Mouse (Mus musculus) stomach, embryonic 14.5 days (tissue): ENCODE results near the gene Nav2. TPM values are rescaled to one million over a fixed set of nuclear protein-coding genes. Genes with fewer than 3 reads are reported as not detected.

Experiments
- ATAC-seq: fragments of 200-750 bp; cut with Nextera tagmentation; 2 replicates; pipeline ENCODE4 v1.8.0; 2017; ENCODE audit warnings: low read depth, moderate TSS enrichment; ENCODE audit not compliant: insufficient number of reproducible peaks, insufficient read depth, low FRiP score
- H3K27ac ChIP-seq: fragments of 300-500 bp; sonication (generic); 2 replicates; pipeline ENCODE4 v1.5.1; 2014; ENCODE audit warnings: mild to moderate bottlenecking, low read length, moderate library complexity, mixed read lengths
- H3K27me3 ChIP-seq: fragments of 300-500 bp; sonication (generic); 2 replicates; pipeline ENCODE4 v1.6.1; 2014; ENCODE audit warnings: low read length, control low read depth, mixed read lengths; ENCODE audit not compliant: control insufficient read depth, insufficient read depth
- H3K36me3 ChIP-seq: fragments of 300-500 bp; sonication (generic); 2 replicates; pipeline ENCODE4 v1.6.1; 2014; ENCODE audit warnings: mild to moderate bottlenecking, control low read depth, low read length, moderate library complexity, mixed read lengths; ENCODE audit not compliant: control insufficient read depth, insufficient read depth
- H3K4me1 ChIP-seq: fragments of 300-500 bp; sonication (generic); 2 replicates; pipeline ENCODE4 v1.6.1; 2014; ENCODE audit warnings: low read length, control low read depth, mixed read lengths; ENCODE audit not compliant: control insufficient read depth, insufficient read depth
- H3K4me2 ChIP-seq: fragments of 300-500 bp; sonication (generic); replicated peaks from 2 replicates; pipeline ENCODE4 v1.6.1; 2014; ENCODE audit warnings: low read depth, low read length, control low read depth
- H3K4me3 ChIP-seq: fragments of 300-500 bp; sonication (generic); 2 replicates; pipeline ENCODE4 v1.5.1; 2014; ENCODE audit warnings: low read depth, low read length, control low read depth
- H3K9ac ChIP-seq: fragments of 300-500 bp; sonication (generic); replicated peaks from 2 replicates; pipeline ENCODE4 v1.6.1; 2014; ENCODE audit warnings: low read depth, mild to moderate bottlenecking, control low read depth, low read length, moderate library complexity, mixed read lengths
- H3K9me3 ChIP-seq: fragments of 300-500 bp; sonication (generic); 2 replicates; pipeline ENCODE4 v1.6.1; 2016; ENCODE audit warnings: low read depth, low read length, control low read depth; ENCODE audit not compliant: control insufficient read depth
- WGBS: fragments of 180-500 bp; shearing (Covaris S2); extraction: QIAGEN DNeasy Blood & Tissue Kit; methylation state at CpG from one replicate; pipeline ENCODE4 v1.1.7; 2014; 5-methylcytosine and 5-hydroxymethylcytosine counted together
- polyA plus RNA-seq: library from polyadenylated mRNA; unstranded; fragments of >200 nt; fragmentation: Nextera tagmentation; extraction: Ambion mirVana; gene quantifications from 2 replicates; pipeline ENCODE4 v1.2.1, GENCODE M21; 2014

The Nav2 gene
- polyA plus RNA-seq, 1 experiment from 2014 or later, result 41.1 TPM

DNA sequence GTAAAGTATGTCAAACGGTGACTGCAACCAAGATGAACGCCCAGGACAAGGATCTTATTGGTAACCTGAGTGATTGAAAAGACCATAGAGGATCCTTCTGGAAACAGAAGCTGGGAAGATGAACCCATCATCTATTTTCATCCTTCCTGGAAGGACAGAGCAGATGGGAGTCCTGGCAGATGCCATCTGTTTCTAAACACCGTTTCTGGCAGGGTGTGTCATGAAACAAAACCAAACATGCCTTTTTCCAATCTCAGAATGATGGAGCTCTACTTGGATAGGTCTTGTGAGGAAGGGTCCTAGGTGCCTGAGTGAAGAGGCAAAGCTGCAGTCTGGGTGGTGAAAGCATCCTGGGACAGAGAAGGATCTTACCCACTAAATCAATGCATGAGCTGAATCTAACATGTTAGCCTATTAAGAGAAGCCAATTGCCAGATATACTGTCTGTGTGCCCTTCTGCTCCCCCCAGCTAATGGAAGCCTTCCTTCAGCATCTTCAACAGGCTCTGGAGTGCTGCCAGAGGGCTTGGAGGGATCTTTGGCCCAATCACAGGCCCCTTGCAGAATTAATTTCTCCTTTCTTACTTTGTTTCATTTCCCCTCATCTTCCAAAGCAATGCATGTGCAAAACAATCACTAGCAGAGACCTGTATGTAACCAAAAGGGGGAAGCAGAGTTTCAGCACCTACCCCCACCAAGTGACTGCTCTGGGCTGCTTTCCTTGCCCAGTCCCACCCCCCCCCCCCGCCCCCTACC lies 281.9 kb downstream of the Nav2 start:
- no peak for ATAC-seq
- no peak overlapping the region for H3K4me2 ChIP-seq
- H3K27me3 ChIP-seq, result no peaks in the 10 kb centered on the region
- peaks cover 6% of the 10 kb centered on the region; the same call in 1 of the 2 replicates for H3K4me1 ChIP-seq
- no peak overlapping the region for H3K9ac ChIP-seq
- no peaks in the 10 kb centered on the region for H3K36me3 ChIP-seq
- no peak overlapping the region for H3K4me3 ChIP-seq
- H3K9me3 ChIP-seq, result no peaks in the 10 kb centered on the region
- 65% methylated on average over 4 of the region's 4 CpGs for WGBS
- no peak overlapping the region; the same call in 1 of the 2 replicates for H3K27ac ChIP-seq

DNA sequence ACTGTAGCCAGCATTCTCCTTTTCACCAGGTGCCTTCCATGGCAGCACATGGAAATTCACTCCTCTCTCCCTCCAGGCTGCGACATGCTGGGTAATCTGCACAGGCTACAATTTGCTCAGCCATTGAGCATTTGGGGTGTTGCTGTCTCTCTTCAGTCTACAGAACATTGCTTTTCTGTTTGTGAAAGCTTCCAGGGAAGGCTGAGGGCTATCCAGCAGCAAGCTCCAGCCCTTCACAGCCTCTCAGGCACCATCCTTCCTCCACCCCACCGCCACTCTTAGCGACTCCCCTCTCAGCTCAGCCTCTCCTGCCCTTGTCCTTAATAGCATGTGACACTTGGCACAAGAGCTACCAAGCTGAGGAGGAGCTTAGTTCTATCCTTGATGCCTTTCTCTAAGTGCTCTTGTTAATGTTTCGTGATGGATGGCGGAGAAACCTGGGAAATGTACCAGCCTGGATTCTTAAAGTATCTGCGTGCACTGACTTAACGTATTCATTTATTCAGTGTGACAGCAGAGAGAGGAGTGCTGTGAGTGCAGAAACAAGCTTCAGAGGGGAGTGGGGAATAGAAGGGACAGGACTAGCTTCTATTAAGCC lies 282.7 kb downstream of the Nav2 start:
- Histone ChIP-seq H3K9me3 (no peaks in the 10 kb centered on the region), H3K36me3 (no peaks in the 10 kb centered on the region), H3K4me3 (no peak overlapping the region), H3K9ac (no peak overlapping the region), H3K27ac (no peak overlapping the region; the same call in 1 of the 2 replicates), H3K27me3 (no peaks in the 10 kb centered on the region), H3K4me1 (peaks cover 6% of the 10 kb centered on the region; the same call in 1 of the 2 replicates), H3K4me2 (no peak overlapping the region)
- 37% methylated on average over 7 of the region's 7 CpGs for WGBS
- ATAC-seq, result no peak

DNA sequence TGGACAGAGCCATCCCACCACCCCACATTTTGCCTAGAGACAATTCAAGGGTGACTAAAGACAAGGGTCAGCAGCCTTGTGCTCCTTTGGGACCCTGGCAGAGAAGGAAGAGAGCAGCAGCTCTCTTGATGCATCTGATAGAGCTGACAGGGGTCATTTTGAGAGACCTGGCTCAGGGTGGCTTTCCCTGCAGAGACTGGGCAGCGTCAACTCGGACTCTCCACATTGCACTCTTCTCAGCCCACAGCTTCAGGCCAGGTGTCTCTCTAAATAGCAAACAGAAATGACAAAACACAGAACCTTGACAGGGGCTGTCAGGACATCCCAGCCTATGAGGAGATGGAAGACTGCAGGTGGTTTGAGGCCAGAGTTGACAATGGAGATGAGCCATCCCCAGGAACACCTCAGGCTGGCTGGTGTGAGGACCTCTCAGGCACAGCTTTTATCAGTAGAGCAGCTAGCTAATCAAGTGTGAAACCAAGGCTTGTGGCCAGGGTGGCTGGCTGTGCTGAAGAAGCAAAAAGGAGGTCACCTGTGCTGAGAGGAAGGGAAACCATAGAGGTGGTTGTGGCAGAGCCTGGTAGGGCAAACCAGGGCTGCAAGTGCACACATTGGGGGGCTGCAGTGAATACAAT lies 283.7 kb downstream of the Nav2 start:
- Histone ChIP-seq H3K9me3 (no peaks in the 10 kb centered on the region), H3K36me3 (no peaks in the 10 kb centered on the region), H3K27ac (no peak overlapping the region), H3K4me3 (no peak overlapping the region), H3K4me2 (no peak overlapping the region), H3K4me1 (peaks cover 6% of the 10 kb centered on the region; the same call in 1 of the 2 replicates), H3K27me3 (no peaks in the 10 kb centered on the region), H3K9ac (no peak overlapping the region)
- ATAC-seq, result no peak
- WGBS, result 66% methylated on average over 2 of the region's 2 CpGs

DNA sequence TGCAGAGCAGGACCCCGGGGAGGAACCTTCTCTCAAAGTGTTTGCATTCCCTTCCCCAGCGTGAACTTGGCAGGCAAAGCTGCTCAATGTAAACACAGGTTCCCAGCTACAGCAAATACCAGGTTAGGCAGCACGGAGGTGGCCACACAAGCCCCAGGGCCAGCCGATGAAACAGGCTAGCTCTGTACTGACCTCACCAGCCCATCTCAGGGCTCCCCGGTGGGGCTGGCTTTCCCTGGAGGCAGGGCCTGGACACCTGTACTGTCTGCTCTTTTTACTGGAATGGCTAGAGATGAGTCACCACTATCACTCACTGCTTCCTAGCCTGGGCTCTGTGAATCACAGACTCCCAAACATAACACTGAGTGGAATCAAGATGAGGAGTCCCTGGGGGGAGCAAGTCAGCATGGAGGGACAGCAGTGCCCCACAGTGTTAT lies 287.2 kb downstream of the Nav2 start:
- peak overlapping the region; percentile 59; the same call in 1 of the 2 replicates for H3K27ac ChIP-seq
- WGBS, result 15% methylated on average over 5 of the region's 5 CpGs
- no peak overlapping the region for H3K4me2 ChIP-seq

DNA sequence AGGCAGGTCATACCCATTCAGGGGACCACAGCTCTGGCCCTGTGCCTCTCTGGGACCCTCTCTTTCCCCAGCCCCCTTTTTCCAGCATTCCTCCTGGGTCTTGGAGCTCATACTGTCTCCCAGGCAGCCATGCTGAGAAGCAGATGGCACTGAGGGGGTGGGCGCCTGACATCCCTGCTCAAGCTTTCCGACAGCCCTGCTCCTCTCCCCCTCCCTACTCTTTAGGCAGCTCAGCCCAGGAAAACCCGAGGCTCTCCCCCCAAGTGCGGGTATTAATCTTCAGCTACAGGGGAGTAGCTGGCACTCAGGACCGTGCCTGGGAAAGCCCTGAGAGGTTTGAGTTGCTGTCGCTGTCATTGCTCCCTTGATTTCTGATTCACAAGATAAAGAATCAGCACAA lies 290.9 kb downstream of the Nav2 start:
- H3K27ac ChIP-seq, result no peak overlapping the region
- 30% methylated on average over 6 of the region's 6 CpGs for whole genome bisulfite sequencing

More for the DNA sequence above, 287.2 kb downstream of the Nav2 start:
- Histone ChIP-seq H3K4me3 (no peak overlapping the region), H3K9ac (no peak overlapping the region), H3K27me3 (no peaks in the 10 kb centered on the region), H3K9me3 (no peaks in the 10 kb centered on the region), H3K36me3 (no peaks in the 10 kb centered on the region), H3K4me1 (peaks cover 2% of the 10 kb centered on the region; the same call in 1 of the 2 replicates)
- ATAC-seq, result peak; percentile 82

DNA sequence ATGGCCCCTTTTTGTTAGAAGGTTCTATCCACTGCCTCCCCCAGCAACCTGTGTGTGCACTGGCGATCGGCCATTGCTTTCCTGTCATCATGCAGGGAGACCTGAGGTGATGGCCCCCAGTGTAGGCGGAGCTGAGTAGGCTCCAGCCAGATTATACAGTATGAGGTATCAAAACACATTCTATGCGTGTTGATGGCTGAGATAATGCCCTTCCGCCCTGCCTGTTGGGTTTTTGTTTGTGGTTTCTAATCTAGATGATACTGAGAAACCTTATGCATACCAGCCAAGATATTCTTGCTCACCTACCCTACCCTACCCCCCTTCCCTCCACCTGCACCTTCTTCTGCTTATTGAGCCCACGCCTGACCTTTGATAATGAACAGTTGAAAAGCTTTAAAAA lies 291.8 kb downstream of the Nav2 start:
- Histone ChIP-seq H3K9me3 (no peaks in the 10 kb centered on the region), H3K4me2 (no peak overlapping the region), H3K36me3 (no peaks in the 10 kb centered on the region), H3K4me3 (no peak overlapping the region), H3K27ac (no peak overlapping the region), H3K27me3 (no peaks in the 10 kb centered on the region), H3K9ac (no peak overlapping the region), H3K4me1 (no peaks in the 10 kb centered on the region)
- WGBS, result 84% methylated on average over 6 of the region's 6 CpGs
- ATAC-seq, result no peak

More for the DNA sequence above, 290.9 kb downstream of the Nav2 start:
- Histone ChIP-seq H3K4me1 (no peaks in the 10 kb centered on the region), H3K4me3 (no peak overlapping the region), H3K4me2 (no peak overlapping the region), H3K27me3 (no peaks in the 10 kb centered on the region), H3K36me3 (no peaks in the 10 kb centered on the region), H3K9ac (no peak overlapping the region), H3K9me3 (no peaks in the 10 kb centered on the region)
- ATAC-seq, result no peak

DNA sequence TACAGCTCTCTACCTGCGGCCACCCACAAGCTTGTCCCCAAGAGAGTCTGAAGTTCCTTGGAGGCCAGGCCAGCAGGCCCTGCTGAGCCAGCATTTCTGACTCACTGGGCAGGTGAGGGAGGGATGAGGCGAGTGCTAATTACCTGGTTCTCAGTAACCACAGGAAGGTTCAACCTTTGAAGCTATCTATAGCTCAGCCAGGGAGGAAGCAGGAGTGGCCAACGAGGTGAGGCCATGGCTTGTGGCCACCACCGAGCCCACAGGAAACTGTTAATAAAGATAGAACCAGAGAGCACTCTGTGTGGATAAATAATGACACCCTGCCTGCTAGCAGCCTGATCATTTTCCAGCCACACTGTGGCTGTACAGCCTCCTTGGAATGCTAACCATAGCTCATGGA lies 294.5 kb downstream of the Nav2 start:
- H3K36me3 ChIP-seq, result no peaks in the 10 kb centered on the region
- 51% methylated on average over 4 of the region's 4 CpGs for WGBS
- no peaks in the 10 kb centered on the region for H3K27me3 ChIP-seq
- no peak for ATAC-seq
- H3K4me2 ChIP-seq, result no peak overlapping the region
- no peak overlapping the region for H3K9ac ChIP-seq
- H3K4me1 ChIP-seq, result no peaks in the 10 kb centered on the region
- no peak overlapping the region for H3K4me3 ChIP-seq
- H3K27ac ChIP-seq, result no peak overlapping the region
- no peaks in the 10 kb centered on the region for H3K9me3 ChIP-seq

DNA sequence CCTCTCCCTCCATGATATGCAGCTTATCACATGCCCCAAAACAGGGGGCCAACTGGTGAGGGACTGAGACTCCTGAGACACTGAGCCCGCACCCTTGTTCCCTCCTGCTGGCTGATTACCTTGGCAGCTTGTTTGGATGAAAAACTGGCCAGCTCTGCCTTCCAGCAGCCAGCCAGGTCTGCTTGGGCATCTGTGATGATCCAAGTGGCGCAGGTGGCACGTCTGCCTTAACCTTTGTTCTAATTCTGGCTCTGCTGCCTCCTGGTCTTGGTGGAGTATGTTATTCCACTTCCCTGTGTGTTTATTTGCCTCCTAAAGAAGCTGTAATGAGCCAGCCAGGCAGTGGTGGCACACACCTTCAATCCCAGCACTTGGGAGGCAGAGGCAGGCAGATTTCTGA lies 296.3 kb downstream of the Nav2 start:
- H3K4me2 ChIP-seq, result no peak overlapping the region
- 85% methylated on average over 3 of the region's 3 CpGs for WGBS
- H3K9me3 ChIP-seq, result no peaks in the 10 kb centered on the region
- H3K4me3 ChIP-seq, result no peak overlapping the region
- ATAC-seq, result no peak
- H3K27ac ChIP-seq, result no peak overlapping the region
- H3K4me1 ChIP-seq, result no peaks in the 10 kb centered on the region
- H3K36me3 ChIP-seq, result no peaks in the 10 kb centered on the region
- H3K27me3 ChIP-seq, result no peaks in the 10 kb centered on the region
- no peak overlapping the region for H3K9ac ChIP-seq
